Comparison of ENCODE assay signal across 15 mouse cellular contexts in the genomic region with DNA sequence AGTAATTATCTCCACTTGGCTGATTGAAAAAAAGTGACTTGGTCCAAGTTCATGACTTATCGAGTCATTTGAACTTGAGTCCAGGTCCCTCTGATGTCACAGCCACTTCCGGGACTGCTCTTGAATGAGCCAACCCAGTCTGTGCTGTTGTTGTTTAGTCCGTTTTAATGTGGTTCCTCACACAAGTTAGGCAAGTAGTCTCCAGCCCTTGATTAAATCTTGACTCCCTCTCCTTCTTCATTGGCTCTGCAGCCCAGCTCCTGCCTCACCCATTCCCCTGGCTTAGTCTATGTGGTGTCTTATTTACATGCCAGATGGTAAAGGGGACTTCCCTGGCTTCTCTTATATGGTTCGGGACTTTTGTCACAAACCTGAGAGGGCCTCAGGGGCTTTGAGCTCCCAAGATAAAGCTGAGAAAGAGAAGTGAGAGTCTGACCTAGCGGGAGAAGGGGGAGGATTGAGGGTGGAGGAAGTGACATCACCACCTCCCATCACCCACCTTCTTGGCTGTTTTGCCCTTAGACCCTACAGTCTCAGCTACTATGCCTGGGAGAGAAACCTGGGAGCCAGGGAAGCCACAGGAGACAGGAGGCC. TPM values are rescaled to one million over a fixed set of nuclear protein-coding genes. Genes with fewer than 3 reads are reported as not detected.
A peak's percentile ranks its signal among the peaks of the same experiment; 100 is the strongest.
DNase-seq lines count a peak whose midpoint lies in the region; ATAC-seq and TF ChIP-seq lines count a peak whose summit lies in the region.
"Had no signal": no experiment of that assay in that cellular context is flagged by ENCODE, and none has a peak within 500 bp of the region (broad histone marks: within the 10 kb centered on the region; RNA-seq: fewer than 3 reads in every experiment).

No protein-coding gene starts in this region.

- TF ChIP-seq RAD21 in CH12.LX (IDR thresholded peaks at IDR 0.05; ENCODE audit: low read depth, low read length): no peak; the same call in 1 of the 2 replicates

- no peaks in the 10 kb centered on the region for H3K9me3 ChIP-seq in CH12.LX (replicated peaks; ENCODE audit: low read length)
- no peaks in the 10 kb centered on the region for H3K9me3 ChIP-seq in liver, embryonic 16.5 days (replicated peaks; ENCODE audit: control insufficient read depth, low read length)
- H3K9me3 ChIP-seq in hindbrain, embryonic 10.5 days: no peaks in the 10 kb centered on the region
- H3K9me3 ChIP-seq: midbrain, embryonic 10.5 days had no signal

- no peaks in the 10 kb centered on the region for H3K36me3 ChIP-seq in kidney, adult 2 months (ENCODE audit: control insufficient read depth, insufficient read depth, low read length)
- peaks cover 15 to 23% of the 10 kb centered on the region in 2 experiments for H3K36me3 ChIP-seq in CH12.LX (replicated peaks in 1 of 2; ENCODE audit: control insufficient read depth in 1 of 2, insufficient read depth in 1 of 2, low read length in 1 of 2)
- H3K36me3 ChIP-seq in liver, embryonic 16.5 days (ENCODE audit: control insufficient read depth, insufficient read depth): no peaks in the 10 kb centered on the region
- H3K36me3 ChIP-seq in spleen, adult 2 months (ENCODE audit: control insufficient read depth, insufficient read depth, low read length): peaks cover 10% of the 10 kb centered on the region
- H3K36me3 ChIP-seq in hindbrain, embryonic 10.5 days: no peaks in the 10 kb centered on the region
- H3K36me3 ChIP-seq: midbrain, embryonic 10.5 days had no signal

- DNase-seq in kidney, adult 2 months: peak; percentile 7
- DNase-seq in kidney, adult 11 months: no peak
- DNase-seq in CH12.LX (ENCODE audit: extremely low read depth): peak; percentile 99
- peak; percentile 78 to 94 for DNase-seq in spleen, adult 2 months (ENCODE audit: low read depth in 1 of 2, low spot score in 2 of 2)
- DNase-seq in hindbrain, embryonic 10.5 days (ENCODE audit: low spot score): no peak
- no peak for DNase-seq in kidney, postnatal 25 days
- no peak for DNase-seq in cerebellum, adult 18-20 months
- DNase-seq: cerebellum, adult 2 months; heart, postnatal 36 days; left cerebral cortex, postnatal 4 days had no signal

- peaks cover 25% of the 10 kb centered on the region for H3K79me2 ChIP-seq in CH12.LX (replicated peaks; ENCODE audit: control insufficient read depth, extremely low read depth, insufficient read depth, poor library complexity, severe bottlenecking)

- no peaks in the 10 kb centered on the region for H3K4me1 ChIP-seq in kidney, adult 2 months (ENCODE audit: control insufficient read depth, insufficient read depth, low read length)
- peaks cover 12 to 45% of the 10 kb centered on the region in 2 experiments for H3K4me1 ChIP-seq in CH12.LX (ENCODE audit: control insufficient read depth in 1 of 2, insufficient read depth in 2 of 2)
- no peaks in the 10 kb centered on the region for H3K4me1 ChIP-seq in liver, embryonic 16.5 days (ENCODE audit: control insufficient read depth, low read depth, low read length)
- H3K4me1 ChIP-seq in spleen, adult 2 months (ENCODE audit: control insufficient read depth, insufficient read depth, insufficient read length): peaks cover 47% of the 10 kb centered on the region; the same call in 1 of the 2 replicates
- H3K4me1 ChIP-seq in hindbrain, embryonic 10.5 days (replicated peaks): 0 out of 2 replicates have a peak, but pooled peaks cover 4% of the 10 kb centered on the region
- H3K4me1 ChIP-seq: midbrain, embryonic 10.5 days had no signal

- no peak overlapping the region for H3K4me3 ChIP-seq in kidney, adult 2 months (ENCODE audit: insufficient read depth, low read depth, low read length)
- peak overlapping the region in 2 of 3 experiments; percentile 33 to 52 for H3K4me3 ChIP-seq in CH12.LX (replicated peaks in 1 of 3; ENCODE audit: low read depth in 2 of 3, low read length in 2 of 3, poor library complexity in 1 of 3)
- no peak overlapping the region for H3K4me3 ChIP-seq in liver, embryonic 16.5 days (ENCODE audit: low read depth, low read length)
- H3K4me3 ChIP-seq in spleen, adult 2 months (ENCODE audit: extremely low read depth, insufficient read depth, insufficient read length): no peak overlapping the region
- no peak overlapping the region for H3K4me3 ChIP-seq in hindbrain, embryonic 10.5 days
- H3K4me3 ChIP-seq: midbrain, embryonic 10.5 days had no signal

- no peaks in the 10 kb centered on the region for H3K27me3 ChIP-seq in kidney, adult 2 months (replicated peaks; ENCODE audit: control insufficient read depth, insufficient read depth, low read length)
- no peaks in the 10 kb centered on the region for H3K27me3 ChIP-seq in CH12.LX (replicated peaks)
- no peaks in the 10 kb centered on the region for H3K27me3 ChIP-seq in liver, embryonic 16.5 days (ENCODE audit: control insufficient read depth, insufficient read depth, low read depth, low read length)
- H3K27me3 ChIP-seq in spleen, adult 2 months (ENCODE audit: control insufficient read depth, insufficient read depth, low read length): no peaks in the 10 kb centered on the region
- H3K27me3 ChIP-seq in hindbrain, embryonic 10.5 days (ENCODE audit: insufficient read depth, poor library complexity, severe bottlenecking): no peaks in the 10 kb centered on the region

- H3K4me2 ChIP-seq in CH12.LX (ENCODE audit: insufficient read depth, low read depth, poor library complexity, severe bottlenecking): peak overlapping the region; percentile 62; the same call in 1 of the 2 replicates
- no peak overlapping the region for H3K4me2 ChIP-seq in liver, embryonic 16.5 days (ENCODE audit: low read depth, low read length)

- dilution Hi-C loops in CH12.LX (cut with MboI; ENCODE audit: extremely low pct_ligation_motif_present, extremely low pct_unique_long_range_greater_than_20kb, low sequenced_read_pairs): no loop called here

- no peak overlapping the region for H3K27ac ChIP-seq in kidney, adult 2 months (ENCODE audit: insufficient read depth, low read depth, low read length)
- peak overlapping the region; percentile 97 for H3K27ac ChIP-seq in CH12.LX (ENCODE audit: insufficient read depth, low read depth)
- peak overlapping the region; percentile 64 for H3K27ac ChIP-seq in liver, embryonic 16.5 days (ENCODE audit: low read length)
- peak overlapping the region; percentile 98 for H3K27ac ChIP-seq in spleen, adult 2 months (ENCODE audit: insufficient read depth, low read length)
- no peak overlapping the region for H3K27ac ChIP-seq in hindbrain, embryonic 10.5 days
- H3K27ac ChIP-seq: kidney, postnatal 0 days; midbrain, embryonic 10.5 days had no signal

- TF ChIP-seq CTCF in kidney, adult 2 months (conservative IDR thresholded peaks at IDR 0.05; ENCODE audit: insufficient read depth, insufficient read length, low read depth, low read length): no peak
- no peak for TF ChIP-seq CTCF in CH12.LX (conservative IDR thresholded peaks at IDR 0.05 in 1 of 2, IDR thresholded peaks at IDR 0.05 in 1 of 2; ENCODE audit: low read depth in 2 of 2, low read length in 2 of 2)
- no peak for TF ChIP-seq CTCF in spleen, adult 2 months (IDR thresholded peaks at IDR 0.05; ENCODE audit: extremely low read depth, insufficient read depth, insufficient read length, insufficient replicate concordance)

- no peak for TF ChIP-seq POLR2A in kidney, adult 2 months (IDR thresholded peaks at IDR 0.05; ENCODE audit: low read depth, low read length)
- peak; percentile 70 for TF ChIP-seq POLR2A in CH12.LX (IDR thresholded peaks at IDR 0.05; ENCODE audit: low read depth, low read length)
- TF ChIP-seq POLR2A in spleen, adult 2 months (IDR thresholded peaks at IDR 0.05; ENCODE audit: low read depth, low read length): no peak; the same call in 1 of the 2 replicates

- H3K9ac ChIP-seq in CH12.LX (ENCODE audit: insufficient read depth, low read depth): peak overlapping the region; percentile 48; the same call in 1 of the 2 replicates
- no peak overlapping the region for H3K9ac ChIP-seq in liver, embryonic 16.5 days (ENCODE audit: low read depth, low read length)

- 71% methylated on average over 5 of the region's 5 CpGs for WGBS in kidney, adult 2 months
- WGBS in liver, embryonic 16.5 days (ENCODE audit: insufficient replicate concordance): 23% methylated on average over 5 of the region's 5 CpGs
- WGBS in spleen, adult 2 months: 4% methylated on average over 5 of the region's 5 CpGs
- 82% methylated on average over 5 of the region's 5 CpGs for WGBS in hindbrain, embryonic 10.5 days

- TF ChIP-seq EP300 in CH12.LX (IDR thresholded peaks at IDR 0.05; ENCODE audit: low read length): peak; percentile 96

- no peak for ATAC-seq in liver, embryonic 16.5 days (ENCODE audit: low read depth)

- in situ Hi-C loops in CH12.LX (cut with MboI; ENCODE audit: low pct_ligation_motif_present, low pct_unique_long_range_greater_than_20kb, low sequenced_read_pairs): loop anchor here (25.0 kb wide), 1 partner anchor 510 kb away; a partner anchor contains a TSS

RNA-seq across cellular contexts. Expression of a gene that starts 2.2 kb away (rescaled TPM):
- 14.8 and 65.1 TPM in 2 replicates for polyA plus RNA-seq in kidney, adult 2 months (2012; rRNA removed)
- 2,306 and 3,109 TPM in 2 replicates for total RNA-seq in CH12.LX (2012; rRNA removed)
- 4,323 and 5,448 TPM in 2 replicates for total RNA-seq in CH12.LX (2014; rRNA removed)
- polyA plus RNA-seq in CH12.LX (2012; ENCODE audit: insufficient read length, low read depth): 1,849 and 1,886 TPM in 2 replicates
- 56.1 and 56.8 TPM in 2 replicates for polyA plus RNA-seq in liver, embryonic 16.5 days (2015; fragmentation: Nextera tagmentation; extraction: Ambion mirVana)
- polyA plus RNA-seq in spleen, adult 2 months (2012; rRNA removed): 400 and 461 TPM in 2 replicates
- 5.3 and 5.5 TPM in 2 replicates for polyA plus RNA-seq in hindbrain, embryonic 10.5 days (2016; fragmentation: Nextera tagmentation; extraction: Ambion mirVana)

RNA-seq across cellular contexts. Expression of a gene that starts 5.3 kb away (rescaled TPM):
- 5.6 and 5.9 TPM in 2 replicates for polyA plus RNA-seq in kidney, adult 2 months (2012; rRNA removed)
- 12.3 and 18.8 TPM in 2 replicates for total RNA-seq in CH12.LX (2012; rRNA removed)
- total RNA-seq in CH12.LX (2014; rRNA removed): 6.0 and 6.6 TPM in 2 replicates
- 35.9 and 38.8 TPM in 2 replicates for polyA plus RNA-seq in CH12.LX (2012; ENCODE audit: insufficient read length, low read depth)
- polyA plus RNA-seq in liver, embryonic 16.5 days (2015; fragmentation: Nextera tagmentation; extraction: Ambion mirVana): 1.3 TPM in 2 replicates
- 33.7 and 43.0 TPM in 2 replicates for polyA plus RNA-seq in spleen, adult 2 months (2012; rRNA removed)
- polyA plus RNA-seq in hindbrain, embryonic 10.5 days (2016; fragmentation: Nextera tagmentation; extraction: Ambion mirVana): 7.6 and 11.2 TPM in 2 replicates

RNA-seq across cellular contexts. Expression of a gene that starts 31.5 kb away (rescaled TPM):
- 262 and 323 TPM in 2 replicates for polyA plus RNA-seq in kidney, adult 2 months (2012; rRNA removed)
- 151 and 153 TPM in 2 replicates for total RNA-seq in CH12.LX (2012; rRNA removed)
- total RNA-seq in CH12.LX (2014; rRNA removed): 104 and 128 TPM in 2 replicates
- polyA plus RNA-seq in CH12.LX (2012; ENCODE audit: insufficient read length, low read depth): 289 and 362 TPM in 2 replicates
- polyA plus RNA-seq in liver, embryonic 16.5 days (2015; fragmentation: Nextera tagmentation; extraction: Ambion mirVana): 142 and 161 TPM in 2 replicates
- 1,465 and 2,211 TPM in 2 replicates for polyA plus RNA-seq in spleen, adult 2 months (2012; rRNA removed)
- 333 and 386 TPM in 2 replicates for polyA plus RNA-seq in hindbrain, embryonic 10.5 days (2016; fragmentation: Nextera tagmentation; extraction: Ambion mirVana)

RNA-seq across cellular contexts. Expression of a gene that starts 36.5 kb away (rescaled TPM):
- polyA plus RNA-seq in kidney, adult 2 months (2012; rRNA removed): 0.69 and 1.0 TPM in 2 replicates
- total RNA-seq in CH12.LX (2012; rRNA removed) (9.2 and 10.6 TPM in 2 replicates), CH12.LX (2014; rRNA removed) (3.0 and 3.6 TPM in 2 replicates)
- 15.6 and 15.9 TPM in 2 replicates for polyA plus RNA-seq in CH12.LX (2012; ENCODE audit: insufficient read length, low read depth)
- 0.61 and 0.68 TPM in 2 replicates for polyA plus RNA-seq in liver, embryonic 16.5 days (2015; fragmentation: Nextera tagmentation; extraction: Ambion mirVana)
- 4.3 and 5.3 TPM in 2 replicates for polyA plus RNA-seq in spleen, adult 2 months (2012; rRNA removed)
- 1.6 and 2.9 TPM in 2 replicates for polyA plus RNA-seq in hindbrain, embryonic 10.5 days (2016; fragmentation: Nextera tagmentation; extraction: Ambion mirVana)
- total RNA-seq: heart, postnatal 36 days had no signal

RNA-seq across cellular contexts. Expression of a gene that starts 43.5 kb away (rescaled TPM):
- 0.52 and 0.81 TPM in 2 replicates for polyA plus RNA-seq in kidney, adult 2 months (2012; rRNA removed)
- total RNA-seq in CH12.LX (2012; rRNA removed) (not detected in 2 replicates), CH12.LX (2014; rRNA removed) (not detected in 2 replicates)
- 0.16 TPM in 1 of 2 replicates, not detected in the other for polyA plus RNA-seq in CH12.LX (2012; ENCODE audit: insufficient read length, low read depth)
- polyA plus RNA-seq in liver, embryonic 16.5 days (2015; fragmentation: Nextera tagmentation; extraction: Ambion mirVana): not detected in 2 replicates
- 3.6 and 3.8 TPM in 2 replicates for polyA plus RNA-seq in spleen, adult 2 months (2012; rRNA removed)
- not detected in 2 replicates for polyA plus RNA-seq in hindbrain, embryonic 10.5 days (2016; fragmentation: Nextera tagmentation; extraction: Ambion mirVana)
- total RNA-seq: gastrocnemius, adult 18-20 months; heart, postnatal 36 days; left cerebral cortex, postnatal 4 days had no signal
- polyA plus RNA-seq: cerebellum, adult 2 months; kidney, postnatal 0 days; midbrain, embryonic 10.5 days; stomach, embryonic 14.5 days had no signal

Comparison
In these comparisons a context has a peak if more than half of its experiments do, and no peak if none do; other contexts are left out.
1. DNase-seq: peak in kidney, adult 2 months (single experiment), CH12.LX (single experiment) and spleen, adult 2 months (2 of 2); none in kidney, adult 11 months (single experiment), hindbrain, embryonic 10.5 days (single experiment), kidney, postnatal 25 days (0 of 2) and cerebellum, adult 18-20 months (0 of 2).
2. H3K27ac ChIP-seq: peak in CH12.LX (single experiment), liver, embryonic 16.5 days (single experiment) and spleen, adult 2 months (single experiment); none in kidney, adult 2 months (single experiment) and hindbrain, embryonic 10.5 days (single experiment).
3. H3K4me3 ChIP-seq: peak in CH12.LX (2 of 3); none in kidney, adult 2 months (single experiment), liver, embryonic 16.5 days (single experiment), spleen, adult 2 months (single experiment) and hindbrain, embryonic 10.5 days (single experiment).